Mouse (Mus musculus) ES-E14 (cell line): ENCODE measurements around the gene Tmem108. TPM values are rescaled to one million over a fixed set of nuclear protein-coding genes. Genes with fewer than 3 reads are reported as not detected.

ENCODE experiments used
- DNase-seq: peaks from one replicate; pipeline ENCODE4 v3.0.0-alpha.2; 2013; ENCODE audit warnings: low read depth, low spot score
- H3K27ac ChIP-seq: 2 replicates; pipeline ENCODE4 v1.5.1; 2012; ENCODE audit warnings: low read depth, mild to moderate bottlenecking, low read length, moderate library complexity, mixed read lengths; ENCODE audit not compliant: poor library complexity, insufficient read depth, severe bottlenecking
- H3K36me3 ChIP-seq: 2 replicates; pipeline ENCODE4 v1.6.1; 2012; ENCODE audit warnings: mild to moderate bottlenecking, low read length, moderate library complexity, mixed read lengths; ENCODE audit not compliant: control insufficient read depth, poor library complexity, insufficient read depth, severe bottlenecking
- H3K4me1 ChIP-seq, 2 experiments: fragments of 150-350 bp in 1 of 2; sonication (generic) in 1 of 2; 2 replicates each; pipeline ENCODE4 v1.6.1; 2012; ENCODE audit warnings: low read length in 2 of 2, mild to moderate bottlenecking in 1 of 2, mixed read lengths in 1 of 2; ENCODE audit not compliant: control insufficient read depth in 2 of 2, insufficient read depth in 2 of 2, poor library complexity in 1 of 2
- H3K4me3 ChIP-seq, 2 experiments: fragments of 150-350 bp in 1 of 2; sonication (generic) in 1 of 2; 2 replicates each; pipeline ENCODE4 v1.5.1; 2012; ENCODE audit warnings: low read length in 2 of 2, low read depth in 1 of 2, mild to moderate bottlenecking in 1 of 2, mixed read lengths in 1 of 2; ENCODE audit not compliant: insufficient read depth in 1 of 2, poor library complexity in 1 of 2, severe bottlenecking in 1 of 2
- H3K9ac ChIP-seq: 2 replicates; pipeline ENCODE4 v1.6.1; 2012; ENCODE audit warnings: low read depth, mild to moderate bottlenecking, low read length, mixed read lengths; ENCODE audit not compliant: poor library complexity, insufficient read depth, severe bottlenecking
- H3K9me3 ChIP-seq: fragments of 150-350 bp; sonication (generic); 2 replicates; pipeline ENCODE4 v1.6.1; 2012; ENCODE audit warnings: low read depth, mild to moderate bottlenecking, low read length; ENCODE audit not compliant: control insufficient read depth, insufficient read depth
- CHD2 ChIP-seq: IDR thresholded peaks from 2 replicates; pipeline ENCODE4 v1.6.1; 2014; ENCODE audit warnings: mild to moderate bottlenecking, low read depth, low read length, inconsistent platforms
- HCFC1 ChIP-seq: IDR thresholded peaks from 2 replicates; pipeline ENCODE4 v1.6.1; 2012; ENCODE audit warnings: low read length, inconsistent platforms, borderline replicate concordance; ENCODE audit not compliant: insufficient read depth
- MAFK ChIP-seq: IDR thresholded peaks from 2 replicates; pipeline ENCODE4 v1.6.1; 2014; ENCODE audit warnings: mild to moderate bottlenecking, low read depth, low read length, inconsistent platforms; ENCODE audit not compliant: insufficient read depth
- ZC3H11A ChIP-seq: IDR thresholded peaks from 2 replicates; pipeline ENCODE4 v1.6.1; 2012; ENCODE audit warnings: low read depth, mild to moderate bottlenecking, inconsistent platforms, low read length, borderline replicate concordance
- ZNF384 ChIP-seq: IDR thresholded peaks from 2 replicates; pipeline ENCODE4 v1.6.1; 2012; ENCODE audit warnings: low read depth, low read length, inconsistent platforms
- in situ Hi-C, 2 experiments: fragments of 600-800 bp; cut with MboI; formaldehyde crosslinking; loops; one replicate each; pipeline ENCODE4 v1.15.1; 2025; ENCODE audit warnings: low sequenced_read_pairs in 2 of 2, inconsistent platforms in 1 of 2; ENCODE audit not compliant: unreplicated experiment in 2 of 2
- total RNA-seq: library from RNA; depleted of rRNA; stranded (reverse); fragments of 300-350 nt; gene quantifications from 2 replicates; pipeline ENCODE4 v1.2.3, GENCODE M21; 2012

The Tmem108 gene
- total RNA-seq, 1 experiment, result 3.1 TPM

- no peaks in the 10 kb centered on the region for H3K36me3 ChIP-seq
- no peak for DNase-seq
- TF ChIP-seq HCFC1 (no peak), ZC3H11A (no peak), ZNF384 (no peak), CHD2 (no peak), MAFK (no peak)
- H3K4me1 ChIP-seq, result no peaks in the 10 kb centered on the region
- H3K9me3 ChIP-seq, result no peaks in the 10 kb centered on the region
- no peak overlapping the region for H3K27ac ChIP-seq
- in situ Hi-C loops, result no loop called here
- no peak overlapping the region for H3K4me3 ChIP-seq
- H3K9ac ChIP-seq, result no peak overlapping the region
Measured at GRCm38 (mm10) chr9:103546695-103547645, 214.7 kb downstream of the Tmem108 start.

DNA sequence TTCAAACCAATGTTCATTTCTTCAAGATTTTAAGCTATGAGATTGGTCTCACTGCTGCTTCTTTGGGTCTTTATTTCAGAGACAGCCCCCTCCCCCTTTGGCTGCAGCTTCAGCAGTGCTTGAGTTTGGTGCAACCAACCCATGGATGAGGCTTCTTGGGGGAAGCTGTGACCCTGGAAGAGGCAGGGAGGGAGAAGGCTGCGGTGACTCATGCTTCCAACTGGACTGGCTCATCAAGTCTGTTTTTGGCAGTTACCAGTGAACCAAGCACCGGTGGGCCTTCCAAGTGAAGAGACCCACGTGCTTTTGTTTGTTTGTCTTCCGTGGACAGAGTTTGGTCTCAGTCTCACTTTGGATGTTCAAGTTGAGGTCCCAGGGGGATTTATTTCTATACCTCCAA is 215.9 kb downstream of the Tmem108 start:
- no peak for DNase-seq
- TF ChIP-seq HCFC1, result no peak
- TF ChIP-seq ZC3H11A, result no peak
- TF ChIP-seq MAFK, result no peak
- TF ChIP-seq CHD2, result no peak
- no peak for TF ChIP-seq ZNF384
- H3K4me1 ChIP-seq, result no peaks in the 10 kb centered on the region
- H3K36me3 ChIP-seq, result no peaks in the 10 kb centered on the region
- H3K9me3 ChIP-seq, result no peaks in the 10 kb centered on the region
- H3K27ac ChIP-seq, result no peak overlapping the region
- in situ Hi-C loops, result no loop called here
- H3K9ac ChIP-seq, result no peak overlapping the region
- H3K4me3 ChIP-seq, result no peak overlapping the region

DNA sequence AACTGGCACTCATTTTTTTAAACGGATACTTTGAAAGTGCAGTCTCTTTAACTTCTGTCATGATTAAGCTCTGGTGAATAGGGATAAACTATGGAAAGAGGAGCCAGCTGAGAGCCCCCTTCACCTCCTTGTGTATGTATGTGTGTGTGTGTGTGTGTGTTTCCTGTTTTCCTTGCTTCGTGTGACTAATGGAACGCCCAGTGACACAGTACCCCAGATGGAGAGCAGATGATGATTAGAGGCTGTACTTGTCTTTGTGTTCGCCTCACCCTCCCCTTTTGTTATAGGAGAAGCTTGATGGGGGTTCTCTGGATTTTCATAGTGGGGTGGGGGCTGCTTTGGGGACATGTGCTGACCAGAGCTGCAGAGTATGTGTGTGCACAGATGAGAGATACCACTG is 216.4 kb downstream of the Tmem108 start:
- H3K4me3 ChIP-seq, result no peak overlapping the region
- H3K4me1 ChIP-seq, result no peaks in the 10 kb centered on the region
- in situ Hi-C loops, result no loop called here
- no peak overlapping the region for H3K27ac ChIP-seq
- no peak for DNase-seq
- H3K9me3 ChIP-seq, result no peaks in the 10 kb centered on the region
- no peak overlapping the region for H3K9ac ChIP-seq
- TF ChIP-seq ZC3H11A (no peak), CHD2 (no peak), MAFK (no peak), HCFC1 (no peak), ZNF384 (no peak)
- H3K36me3 ChIP-seq, result no peaks in the 10 kb centered on the region

- Histone ChIP-seq H3K9ac (no peak overlapping the region), H3K27ac (no peak overlapping the region), H3K9me3 (no peaks in the 10 kb centered on the region), H3K36me3 (no peaks in the 10 kb centered on the region), H3K4me3 (no peak overlapping the region), H3K4me1 (no peaks in the 10 kb centered on the region)
- in situ Hi-C loops, result no loop called here
- TF ChIP-seq HCFC1, result no peak
- TF ChIP-seq ZC3H11A, result no peak
- TF ChIP-seq MAFK, result no peak
- no peak for TF ChIP-seq CHD2
- no peak for TF ChIP-seq ZNF384
- no peak for DNase-seq
Measured at GRCm38 (mm10) chr9:103544599-103544998, 217.0 kb downstream of the Tmem108 start.
